Mouse (Mus musculus) small intestine, adult 2 months (tissue): ENCODE results near the gene Grb2. TPM values are rescaled to one million over a fixed set of nuclear protein-coding genes. Genes with fewer than 3 reads are reported as not detected.
A peak's percentile ranks its signal among the peaks of the same experiment; 100 is the strongest.

Experiments used
- H3K27ac ChIP-seq: fragments of 200-500 bp; 2 replicates; pipeline ENCODE4 v1.5.1; 2012; ENCODE audit warnings: low read depth, low read length, control low read depth, inconsistent platforms; ENCODE audit not compliant: insufficient read depth
- H3K27me3 ChIP-seq: fragments of 200-500 bp; 2 replicates; pipeline ENCODE4 v1.6.1; 2012; ENCODE audit warnings: mild to moderate bottlenecking, moderate library complexity, low read length, inconsistent platforms; ENCODE audit not compliant: control insufficient read depth, insufficient read depth
- H3K36me3 ChIP-seq: fragments of 200-500 bp; 2 replicates; pipeline ENCODE4 v1.6.1; 2012; ENCODE audit warnings: mild to moderate bottlenecking, low read length, control low read depth, inconsistent platforms; ENCODE audit not compliant: control insufficient read depth, insufficient read depth
- H3K4me1 ChIP-seq: fragments of 200-500 bp; 2 replicates; pipeline ENCODE4 v1.6.1; 2012; ENCODE audit warnings: low read length, inconsistent platforms, mixed read lengths; ENCODE audit not compliant: control insufficient read depth, insufficient read depth, insufficient read length
- H3K4me3 ChIP-seq: fragments of 200-500 bp; 2 replicates; pipeline ENCODE4 v1.5.1; 2012; ENCODE audit warnings: low read depth, mild to moderate bottlenecking, control low read depth, inconsistent platforms, low read length, moderate library complexity
- CTCF ChIP-seq: fragments of 200-500 bp; IDR thresholded peaks from 2 replicates; pipeline ENCODE4 v1.5.1; 2012; ENCODE audit warnings: low read depth, mild to moderate bottlenecking, control low read depth, inconsistent platforms, low read length, moderate library complexity, mixed read lengths; ENCODE audit not compliant: insufficient replicate concordance, insufficient read length; ENCODE audit errors: extremely low read depth
- POLR2A ChIP-seq: fragments of 200-500 bp; IDR thresholded peaks from 2 replicates; pipeline ENCODE4 v1.6.1; 2012; ENCODE audit warnings: low read depth, mild to moderate bottlenecking, control low read depth, inconsistent platforms, low read length, moderate library complexity
- WGBS: fragments of 180-500 bp; shearing (Covaris S2); methylation state at CpG from one replicate; pipeline ENCODE4 v1.1.7; 2018; 5-methylcytosine and 5-hydroxymethylcytosine counted together
- polyA plus RNA-seq: library from polyadenylated mRNA; depleted of rRNA; stranded (reverse); fragments of >200 nt; gene quantifications from 2 replicates; pipeline ENCODE4 v1.2.3, GENCODE M21; 2012

The Grb2 gene
- polyA plus RNA-seq, 1 experiment, result 34.8 TPM

DNA sequence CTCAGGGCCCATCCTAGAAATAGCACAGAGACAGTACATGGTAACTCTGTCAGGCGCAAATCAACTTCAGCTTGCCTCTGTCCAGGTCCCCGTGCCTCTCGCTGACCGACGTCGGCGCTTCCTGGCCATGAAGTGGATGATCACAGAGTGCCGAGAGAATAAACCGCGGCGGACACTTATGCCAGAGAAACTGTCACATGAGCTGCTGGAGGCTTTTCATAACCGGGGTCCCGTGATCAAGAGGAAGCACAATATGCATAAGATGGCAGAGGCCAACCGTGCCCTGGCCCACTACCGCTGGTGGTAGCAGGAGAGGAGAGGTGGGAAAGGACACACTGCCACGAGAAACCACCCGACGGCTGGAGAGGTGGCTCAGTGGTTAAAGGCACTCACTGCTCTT is 101.7 kb downstream of the Grb2 start:
- TF ChIP-seq CTCF (no peak), POLR2A (no peak)
- no peaks in the 10 kb centered on the region for H3K27me3 ChIP-seq
- peaks cover 41% of the 10 kb centered on the region for H3K36me3 ChIP-seq
- H3K4me3 ChIP-seq, result no peak overlapping the region
- WGBS, result 93% methylated on average over 18 of the region's 18 CpGs
- peaks cover 11% of the 10 kb centered on the region for H3K4me1 ChIP-seq
- no peak overlapping the region for H3K27ac ChIP-seq

DNA sequence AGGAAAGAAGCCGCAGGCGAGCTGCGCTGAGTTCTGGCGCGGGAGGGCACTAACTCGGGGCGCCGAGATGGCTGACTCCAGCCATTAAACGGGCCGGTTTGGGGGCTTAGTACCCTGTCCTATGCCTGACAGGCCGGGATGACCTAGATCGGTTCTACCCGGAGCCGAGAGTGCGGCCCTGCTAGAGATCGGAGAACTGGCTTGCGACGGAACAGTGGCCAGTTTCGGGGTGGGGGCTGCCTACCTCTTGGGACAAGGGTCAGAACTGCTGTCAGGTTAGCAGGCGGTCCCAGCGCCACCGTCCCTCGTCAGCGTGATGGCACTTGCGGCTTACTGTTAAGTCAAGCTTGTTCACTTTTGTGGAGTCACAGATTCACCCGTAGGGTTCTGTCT is 104.1 kb downstream of the Grb2 start:
- Histone ChIP-seq H3K27ac (peak overlapping the region; percentile 88), H3K4me1 (peaks cover 8% of the 10 kb centered on the region), H3K36me3 (peaks cover 35% of the 10 kb centered on the region), H3K27me3 (no peaks in the 10 kb centered on the region), H3K4me3 (peak overlapping the region; percentile 94)
- TF ChIP-seq CTCF (no peak), POLR2A (no peak)
- under 1% methylated on average over 26 of the region's 26 CpGs for WGBS

- Histone ChIP-seq H3K4me1 (peaks cover 8% of the 10 kb centered on the region), H3K4me3 (peak within 1 kb of the TSS; percentile 94), H3K27me3 (no peaks in the 10 kb centered on the region), H3K27ac (peak within 1 kb of the TSS; percentile 88), H3K36me3 (peaks cover 29% of the 10 kb centered on the region)
- TF ChIP-seq CTCF (no peak), POLR2A (peak; percentile 45)
- under 1% methylated on average over 92 of the region's 93 CpGs for WGBS
Measured at GRCm38 (mm10) chr11:115603476-115604303, 104.7 kb downstream of the Grb2 start, which contains the start of the genes Mrps7 and Gga3. Gene Mrps7 (plus strand): TSS chr11:115603925. Gene Gga3 (minus strand): TSS chr11:115604051.

DNA sequence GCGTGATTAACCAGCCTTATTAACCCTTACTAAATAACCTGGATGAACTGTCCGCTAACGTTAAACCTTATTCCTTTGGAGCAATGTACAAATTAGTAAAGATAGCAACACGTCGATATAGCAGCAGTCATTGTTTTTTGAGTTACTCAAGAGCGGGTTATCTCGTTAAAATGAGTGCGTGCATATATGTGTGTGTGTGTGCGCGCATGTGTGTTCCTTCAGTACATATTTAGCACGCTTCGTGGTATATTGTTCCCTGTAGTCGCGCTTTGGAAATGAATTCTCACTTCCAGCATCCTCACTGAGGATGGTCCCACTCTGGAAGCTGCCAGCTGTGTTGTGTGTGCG is 105.3 kb downstream of the Grb2 start:
- H3K36me3 ChIP-seq, result peaks cover 23% of the 10 kb centered on the region
- H3K4me1 ChIP-seq, result peaks cover 8% of the 10 kb centered on the region; the same call in 1 of the 2 replicates
- no peak for TF ChIP-seq CTCF
- TF ChIP-seq POLR2A, result no peak
- peak overlapping the region; percentile 94 for H3K4me3 ChIP-seq
- 1% methylated on average over 15 of the region's 15 CpGs for WGBS
- peak overlapping the region; percentile 70 for H3K27ac ChIP-seq
- no peaks in the 10 kb centered on the region for H3K27me3 ChIP-seq

DNA sequence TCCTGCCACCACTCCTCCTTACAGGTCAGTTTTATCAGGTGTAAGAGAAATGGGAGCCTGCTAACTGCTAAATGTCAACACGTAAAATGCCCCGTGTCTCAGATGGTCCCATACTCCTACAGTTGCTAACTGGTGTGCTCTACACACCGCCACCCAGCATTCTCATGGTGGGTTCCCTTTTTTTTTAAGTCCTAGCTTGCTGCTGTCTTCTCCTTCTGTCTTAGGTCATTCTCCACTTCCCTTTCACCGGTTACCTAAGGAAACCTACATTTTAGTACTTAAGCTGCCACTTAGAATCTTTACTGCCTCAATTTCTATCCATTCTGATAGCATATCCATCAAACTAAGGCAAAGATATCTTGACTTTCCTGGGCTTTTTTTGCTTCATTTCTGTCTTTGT is 107.2 kb downstream of the Grb2 start:
- WGBS, result 84% methylated on average over 4 of the region's 4 CpGs
- no peak overlapping the region for H3K4me3 ChIP-seq
- TF ChIP-seq POLR2A (no peak), CTCF (no peak)
- H3K4me1 ChIP-seq, result peaks cover 8% of the 10 kb centered on the region; the same call in 1 of the 2 replicates
- no peaks in the 10 kb centered on the region for H3K27me3 ChIP-seq
- no peak overlapping the region for H3K27ac ChIP-seq
- H3K36me3 ChIP-seq, result peaks cover 19% of the 10 kb centered on the region

GRCm38 (mm10) chr11:115600743-115601142 is 107.7 kb downstream of the Grb2 start:
- 97% methylated on average over 15 of the region's 15 CpGs for WGBS
- no peaks in the 10 kb centered on the region for H3K27me3 ChIP-seq
- peaks cover 15% of the 10 kb centered on the region for H3K36me3 ChIP-seq
- no peak overlapping the region for H3K4me3 ChIP-seq
- peaks cover 8% of the 10 kb centered on the region; the same call in 1 of the 2 replicates for H3K4me1 ChIP-seq
- H3K27ac ChIP-seq, result no peak overlapping the region
- TF ChIP-seq POLR2A (no peak), CTCF (no peak)

GRCm38 (mm10) chr11:115599722-115600121 is 108.7 kb downstream of the Grb2 start:
- WGBS, result 94% methylated on average over 7 of the region's 7 CpGs
- no peaks in the 10 kb centered on the region for H3K27me3 ChIP-seq
- no peak for TF ChIP-seq POLR2A
- TF ChIP-seq CTCF, result no peak
- H3K36me3 ChIP-seq, result peaks cover 18% of the 10 kb centered on the region
- no peak overlapping the region for H3K4me3 ChIP-seq
- H3K27ac ChIP-seq, result no peak overlapping the region
- H3K4me1 ChIP-seq, result peaks cover 8% of the 10 kb centered on the region; the same call in 1 of the 2 replicates
